Mouse (Mus musculus) forebrain, embryonic 16.5 days (tissue): Measurements from ENCODE around the gene Gm4922. TPM values are rescaled to one million over a fixed set of nuclear protein-coding genes. Genes with fewer than 3 reads are reported as not detected.
A peak's percentile ranks its signal among the peaks of the same experiment; 100 is the strongest.

ENCODE experiments used
- ATAC-seq: fragments of 200-750 bp; cut with Nextera tagmentation; 2 replicates; pipeline ENCODE4 v1.8.0; 2017; ENCODE audit warnings: mild to moderate bottlenecking, moderate library complexity
- H3K27ac ChIP-seq: fragments of 300-500 bp; sonication (generic); 2 replicates; pipeline ENCODE4 v1.5.1; 2014; ENCODE audit warnings: low read length, control low read depth
- H3K27me3 ChIP-seq: fragments of 300-500 bp; sonication (generic); replicated peaks from 2 replicates; pipeline ENCODE4 v1.6.1; 2014; ENCODE audit warnings: low read length; ENCODE audit not compliant: control insufficient read depth, insufficient read depth
- H3K36me3 ChIP-seq: fragments of 300-500 bp; sonication (generic); 2 replicates; pipeline ENCODE4 v1.6.1; 2014; ENCODE audit not compliant: control insufficient read depth, insufficient read depth
- H3K4me1 ChIP-seq: fragments of 300-500 bp; sonication (generic); replicated peaks from 2 replicates; pipeline ENCODE4 v1.6.1; 2014; ENCODE audit warnings: low read length; ENCODE audit not compliant: control insufficient read depth, insufficient read depth
- H3K4me2 ChIP-seq: fragments of 300-500 bp; sonication (generic); 2 replicates; pipeline ENCODE4 v1.6.1; 2014; ENCODE audit warnings: mild to moderate bottlenecking, low read length, control low read depth
- H3K4me3 ChIP-seq: fragments of 300-500 bp; sonication (generic); replicated peaks from 2 replicates; pipeline ENCODE4 v1.5.1; 2014; ENCODE audit warnings: mild to moderate bottlenecking, low read length, control low read depth
- H3K9ac ChIP-seq: fragments of 300-500 bp; sonication (generic); replicated peaks from 2 replicates; pipeline ENCODE4 v1.6.1; 2014; ENCODE audit warnings: low read depth, low read length, control low read depth
- H3K9me3 ChIP-seq: fragments of 300-500 bp; sonication (generic); 2 replicates; pipeline ENCODE4 v1.6.1; 2016; ENCODE audit warnings: low read length; ENCODE audit not compliant: control insufficient read depth
- WGBS: fragments of 180-500 bp; shearing (Covaris S2); extraction: QIAGEN DNeasy Blood & Tissue Kit; methylation state at CpG from one replicate; pipeline ENCODE4 v1.1.7; 2014; 5-methylcytosine and 5-hydroxymethylcytosine counted together
- polyA plus RNA-seq: library from polyadenylated mRNA; unstranded; fragments of >200 nt; fragmentation: Nextera tagmentation; extraction: Ambion mirVana; gene quantifications from 2 replicates; pipeline ENCODE4 v1.2.1, GENCODE M21; 2015

Gm4922 gene
- polyA plus RNA-seq, result 0.21 and 0.23 TPM in 2 replicates

DNA sequence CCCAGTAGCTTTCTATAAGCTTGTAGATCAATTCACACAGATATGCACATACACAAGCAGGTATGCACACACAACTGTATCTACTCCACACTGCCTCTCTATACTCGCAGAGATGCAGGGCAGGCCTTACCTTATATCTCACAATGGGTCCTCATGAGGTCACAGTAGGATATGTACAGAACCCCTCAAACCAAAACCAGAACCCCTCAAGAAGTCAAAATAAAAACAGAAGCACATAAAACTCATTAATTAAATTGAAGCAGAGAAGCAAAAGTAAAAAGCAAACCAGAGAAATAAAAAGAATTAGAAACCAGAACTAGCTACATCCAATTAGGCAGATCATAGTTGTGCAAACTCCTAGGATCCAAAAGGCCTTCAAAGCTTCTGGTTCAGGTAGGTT, at the start of gene Gm4922:
Gm4922 (minus strand) TSS at position 101 of the 400 bp plus-strand sequence.
- no peak within 1 kb of the TSS for H3K9ac ChIP-seq
- H3K4me3 ChIP-seq, result no peak within 1 kb of the TSS
- WGBS, result 82% methylated on average over 1 of the region's 1 CpGs
- no peaks in the 10 kb centered on the region for H3K27me3 ChIP-seq
- H3K4me2 ChIP-seq, result no peak within 1 kb of the TSS
- H3K9me3 ChIP-seq, result no peaks in the 10 kb centered on the region
- ATAC-seq, result no peak
- H3K36me3 ChIP-seq, result no peaks in the 10 kb centered on the region
- no peak within 1 kb of the TSS for H3K27ac ChIP-seq
- no peaks in the 10 kb centered on the region for H3K4me1 ChIP-seq

- no peaks in the 10 kb centered on the region for H3K36me3 ChIP-seq
- H3K27me3 ChIP-seq, result no peaks in the 10 kb centered on the region
- WGBS, result 50% methylated on average over 5 of the region's 6 CpGs
- no peak overlapping the region for H3K4me2 ChIP-seq
- H3K27ac ChIP-seq, result no peak overlapping the region
- ATAC-seq, result no peak
- no peak overlapping the region for H3K9ac ChIP-seq
- H3K4me1 ChIP-seq, result no peaks in the 10 kb centered on the region
- H3K4me3 ChIP-seq, result no peak overlapping the region
- H3K9me3 ChIP-seq, result no peaks in the 10 kb centered on the region
These were observed 49.3 kb upstream of the Gm4922 start for GRCm38 (mm10) chr10:18835684-18836479.

DNA sequence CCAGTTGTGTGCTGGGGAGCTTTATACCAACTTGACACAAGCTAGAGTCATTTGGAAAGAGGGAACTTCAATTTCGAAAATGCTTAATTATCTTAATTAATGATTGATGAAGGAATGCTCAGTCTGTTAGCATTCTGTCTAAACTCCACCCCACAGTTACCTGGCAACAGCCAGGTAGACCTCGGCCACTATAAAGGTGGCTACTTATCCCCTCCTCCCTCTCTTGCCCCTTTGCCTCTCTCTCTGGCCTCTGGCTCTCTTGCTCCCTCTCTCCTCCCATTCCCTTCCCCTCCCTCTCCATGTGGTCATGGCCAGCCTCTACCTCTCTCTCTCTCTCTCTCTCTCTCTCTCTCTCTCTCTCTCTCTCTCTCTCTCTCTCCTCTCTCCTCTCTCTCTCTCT, 47.8 kb upstream of the Gm4922 start:
- 57% methylated on average over 2 of the region's 2 CpGs for WGBS
- Histone ChIP-seq H3K4me1 (no peaks in the 10 kb centered on the region), H3K27ac (no peak overlapping the region), H3K4me3 (no peak overlapping the region), H3K36me3 (no peaks in the 10 kb centered on the region), H3K27me3 (no peaks in the 10 kb centered on the region), H3K4me2 (no peak overlapping the region), H3K9me3 (no peaks in the 10 kb centered on the region), H3K9ac (no peak overlapping the region)
- ATAC-seq, result no peak

- no peak for ATAC-seq
- no peaks in the 10 kb centered on the region for H3K36me3 ChIP-seq
These were observed 45.2 kb upstream of the Gm4922 start for GRCm38 (mm10) chr10:18831823-18832222.

GRCm38 (mm10) chr10:18830359-18830758, 43.8 kb upstream of the Gm4922 start:
- H3K36me3 ChIP-seq, result no peaks in the 10 kb centered on the region
- no peak for ATAC-seq
- H3K27me3 ChIP-seq, result no peaks in the 10 kb centered on the region
- H3K4me3 ChIP-seq, result no peak overlapping the region
- no peaks in the 10 kb centered on the region for H3K4me1 ChIP-seq
- no peaks in the 10 kb centered on the region for H3K9me3 ChIP-seq
- no peak overlapping the region for H3K4me2 ChIP-seq
- H3K9ac ChIP-seq, result no peak overlapping the region
- WGBS, result 81% methylated on average over 4 of the region's 4 CpGs
- H3K27ac ChIP-seq, result no peak overlapping the region

More at GRCm38 (mm10) chr10:18831823-18832222, 45.2 kb upstream of the Gm4922 start:
- no peaks in the 10 kb centered on the region for H3K4me1 ChIP-seq
- H3K4me2 ChIP-seq, result no peak overlapping the region
- no peaks in the 10 kb centered on the region for H3K27me3 ChIP-seq
- H3K9me3 ChIP-seq, result no peaks in the 10 kb centered on the region
- H3K9ac ChIP-seq, result no peak overlapping the region
- 62% methylated on average over 7 of the region's 7 CpGs for WGBS
- H3K4me3 ChIP-seq, result no peak overlapping the region
- H3K27ac ChIP-seq, result no peak overlapping the region

DNA sequence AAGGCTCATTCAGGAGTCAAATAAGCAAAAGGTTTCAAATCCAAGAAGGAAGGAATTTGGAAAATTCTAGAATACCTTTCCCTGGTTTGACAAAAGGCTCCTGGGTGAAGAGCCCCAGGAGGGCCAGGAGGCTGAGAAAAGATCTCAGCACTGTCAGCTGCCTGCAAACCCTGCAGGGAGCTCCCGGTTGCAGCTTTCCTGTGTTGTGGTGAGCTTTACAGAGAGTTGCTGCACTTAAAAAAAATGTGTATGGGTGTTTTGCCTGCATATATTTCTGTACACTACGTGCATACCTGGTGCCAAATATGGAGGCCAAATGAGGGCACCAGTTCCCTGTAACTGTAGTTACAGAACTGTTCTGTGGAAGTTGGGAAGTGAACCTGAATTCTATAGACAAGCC, 41.3 kb upstream of the Gm4922 start:
- Histone ChIP-seq H3K4me1 (no peaks in the 10 kb centered on the region), H3K27ac (no peak overlapping the region), H3K4me3 (no peak overlapping the region), H3K4me2 (no peak overlapping the region), H3K9me3 (no peaks in the 10 kb centered on the region), H3K36me3 (no peaks in the 10 kb centered on the region), H3K27me3 (no peaks in the 10 kb centered on the region), H3K9ac (no peak overlapping the region)
- ATAC-seq, result no peak
- 37% methylated on average over 2 of the region's 2 CpGs for WGBS

DNA sequence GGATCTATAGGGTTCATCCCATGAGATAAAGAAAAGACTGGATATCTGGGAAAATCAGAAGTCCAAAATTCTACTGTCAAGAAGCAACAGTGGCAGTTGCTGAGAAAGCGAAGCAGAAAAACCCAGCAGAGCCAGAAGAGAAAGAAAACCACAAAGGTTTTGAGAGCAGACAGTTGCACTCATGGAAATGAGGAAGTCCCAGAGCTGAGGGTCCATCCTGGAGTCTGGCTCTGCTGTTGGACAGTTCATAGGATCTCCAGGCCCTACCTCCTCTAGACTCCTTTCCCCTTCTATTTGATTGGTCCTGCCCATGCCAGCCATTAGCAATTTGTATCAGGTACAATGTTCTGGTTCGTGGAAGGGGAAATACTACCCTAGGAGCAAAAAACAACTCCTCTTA, 39.5 kb upstream of the Gm4922 start:
- H3K9me3 ChIP-seq, result no peaks in the 10 kb centered on the region
- no peaks in the 10 kb centered on the region for H3K27me3 ChIP-seq
- no peaks in the 10 kb centered on the region for H3K36me3 ChIP-seq
- H3K4me1 ChIP-seq, result no peaks in the 10 kb centered on the region
- no peak overlapping the region for H3K9ac ChIP-seq
- no peak for ATAC-seq
- no peak overlapping the region for H3K4me2 ChIP-seq
- no peak overlapping the region for H3K4me3 ChIP-seq
- H3K27ac ChIP-seq, result no peak overlapping the region
- WGBS, result 80% methylated on average over 2 of the region's 2 CpGs

DNA sequence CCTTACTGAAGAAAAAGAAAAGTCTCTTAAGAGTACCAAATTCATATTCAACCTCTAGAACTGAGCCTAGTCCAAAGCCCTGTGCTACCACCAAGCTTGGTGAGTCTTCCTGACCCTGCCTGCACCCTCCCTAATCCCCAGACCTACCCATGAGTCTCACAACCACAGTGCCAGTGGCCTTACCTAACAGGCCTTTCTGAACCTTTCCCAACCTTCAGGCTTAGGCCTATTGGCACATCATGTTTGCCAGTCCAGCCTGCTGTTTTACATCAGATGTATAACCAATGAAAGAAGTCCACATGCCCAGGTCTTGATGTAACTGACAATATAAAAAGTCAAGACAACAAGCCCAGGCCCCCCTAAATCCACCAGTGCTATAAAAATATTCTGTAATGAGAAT, 38.5 kb upstream of the Gm4922 start:
- Histone ChIP-seq H3K9ac (no peak overlapping the region), H3K27me3 (no peaks in the 10 kb centered on the region), H3K9me3 (no peaks in the 10 kb centered on the region), H3K4me1 (no peaks in the 10 kb centered on the region), H3K27ac (no peak overlapping the region), H3K4me3 (no peak overlapping the region), H3K36me3 (no peaks in the 10 kb centered on the region), H3K4me2 (no peak overlapping the region)
- ATAC-seq, result no peak

DNA sequence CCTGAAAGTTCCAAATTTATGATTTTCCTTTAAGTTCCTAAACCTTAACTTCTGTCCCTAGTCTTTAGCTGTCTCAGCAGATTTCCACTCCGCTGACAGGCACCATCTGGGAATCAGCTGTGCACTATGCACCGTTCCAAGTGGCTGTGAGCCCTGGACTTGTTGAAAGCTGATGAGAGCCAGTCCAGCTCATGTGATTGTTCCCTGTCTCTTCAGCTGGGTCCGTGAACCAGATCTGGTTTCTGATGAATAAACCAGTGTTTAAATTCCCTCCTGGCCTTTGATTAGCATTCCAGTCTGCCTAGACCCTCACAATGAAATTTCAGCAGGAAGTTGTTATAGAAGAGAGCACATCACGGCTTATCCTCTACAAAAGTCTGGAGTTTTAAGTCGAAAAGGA, 30.0 kb upstream of the Gm4922 start:
- no peaks in the 10 kb centered on the region for H3K27me3 ChIP-seq
- H3K4me2 ChIP-seq, result no peak overlapping the region
- no peak overlapping the region for H3K27ac ChIP-seq
- peaks cover 14% of the 10 kb centered on the region for H3K4me1 ChIP-seq
- WGBS, result 21% methylated on average over 5 of the region's 5 CpGs
- H3K4me3 ChIP-seq, result no peak overlapping the region
- ATAC-seq, result peak; percentile 98
- no peaks in the 10 kb centered on the region for H3K36me3 ChIP-seq
- H3K9ac ChIP-seq, result no peak overlapping the region
- H3K9me3 ChIP-seq, result no peaks in the 10 kb centered on the region

- no peak overlapping the region for H3K4me3 ChIP-seq
- H3K4me2 ChIP-seq, result no peak overlapping the region
- no peak overlapping the region for H3K27ac ChIP-seq
- H3K36me3 ChIP-seq, result no peaks in the 10 kb centered on the region
- ATAC-seq, result no peak
- no peak overlapping the region for H3K9ac ChIP-seq
- 92% methylated on average over 2 of the region's 2 CpGs for WGBS
- no peaks in the 10 kb centered on the region for H3K9me3 ChIP-seq
- peaks cover 14% of the 10 kb centered on the region for H3K4me1 ChIP-seq
- no peaks in the 10 kb centered on the region for H3K27me3 ChIP-seq
These were observed 25.2 kb upstream of the Gm4922 start for GRCm38 (mm10) chr10:18811751-18812150.
